Mouse (Mus musculus) myocyte (in vitro differentiated cells): ENCODE data around the gene Aaed1.

Experiments
- CEBPB ChIP-seq: IDR thresholded peaks from 2 replicates; pipeline ENCODE4 v1.6.1; 2011; ENCODE audit warnings: mild to moderate bottlenecking, moderate library complexity; ENCODE audit not compliant: poor library complexity, insufficient read depth, severe bottlenecking
- E2F4 ChIP-seq: IDR thresholded peaks from one replicate; pipeline ENCODE4 v1.6.1; 2011; ENCODE audit warnings: mild to moderate bottlenecking, control low read depth, moderate library complexity; ENCODE audit not compliant: insufficient read depth
- MAX ChIP-seq: IDR thresholded peaks from one replicate; pipeline ENCODE4 v1.6.1; 2011; ENCODE audit warnings: low read depth, mild to moderate bottlenecking, control low read depth
- MYOD1 ChIP-seq, 3 experiments: IDR thresholded peaks; one replicate each; pipeline ENCODE4 v1.6.1; 2011; ENCODE audit warnings: control low read depth in 2 of 3, low read depth in 2 of 3, mild to moderate bottlenecking in 2 of 3, moderate library complexity in 1 of 3; ENCODE audit not compliant: insufficient read length in 2 of 3, control insufficient read depth in 1 of 3
- MYOG ChIP-seq, 3 experiments: IDR thresholded peaks; one replicate each; pipeline ENCODE4 v1.6.1; 2011; ENCODE audit warnings: control low read depth in 2 of 3, low read depth in 2 of 3, mild to moderate bottlenecking in 2 of 3; ENCODE audit not compliant: insufficient read length in 2 of 3, control insufficient read depth in 1 of 3, insufficient read depth in 1 of 3
- POLR2A ChIP-seq: IDR thresholded peaks from one replicate; pipeline ENCODE4 v1.6.1; 2011; ENCODE audit warnings: low read depth, mild to moderate bottlenecking, control low read depth, moderate library complexity; ENCODE audit not compliant: insufficient read length
- POLR2AphosphoS2 ChIP-seq: IDR thresholded peaks from one replicate; pipeline ENCODE4 v1.6.1; 2011; ENCODE audit warnings: low read depth, control low read depth; ENCODE audit not compliant: insufficient read length
- REST ChIP-seq: IDR thresholded peaks from one replicate; pipeline ENCODE4 v1.6.1; 2011; ENCODE audit warnings: mild to moderate bottlenecking, control low read depth, moderate library complexity; ENCODE audit not compliant: insufficient read depth, insufficient read length
- SRF ChIP-seq: IDR thresholded peaks from one replicate; pipeline ENCODE4 v1.6.1; 2011; ENCODE audit warnings: low read depth; ENCODE audit not compliant: control insufficient read depth, insufficient read length
- TCF12 ChIP-seq: IDR thresholded peaks from one replicate; pipeline ENCODE4 v1.6.1; 2011; ENCODE audit warnings: mild to moderate bottlenecking, control low read depth; ENCODE audit not compliant: poor library complexity, insufficient read depth, severe bottlenecking
- TCF3 ChIP-seq: IDR thresholded peaks from one replicate; pipeline ENCODE4 v1.6.1; 2011; ENCODE audit warnings: low read depth, control low read depth; ENCODE audit not compliant: insufficient read length
- USF1 ChIP-seq: IDR thresholded peaks from one replicate; pipeline ENCODE4 v1.6.1; 2011; ENCODE audit warnings: low read depth, mild to moderate bottlenecking, control low read depth, moderate library complexity

- TF ChIP-seq CEBPB (no peak), TCF12 (no peak), SRF (no peak), POLR2A (no peak), USF1 (no peak), E2F4 (no peak), MYOG (IDR thresholded peaks at IDR 0.05; ENCODE audit: control insufficient read depth in 1 of 3, insufficient read depth in 1 of 3, insufficient read length in 2 of 3, low read depth in 2 of 3) (no peak), REST (no peak), MYOD1 (IDR thresholded peaks at IDR 0.05; ENCODE audit: control insufficient read depth in 1 of 3, insufficient read length in 2 of 3, low read depth in 2 of 3) (no peak), MAX (no peak), TCF3 (no peak), POLR2AphosphoS2 (no peak)
These were observed 79.4 kb downstream of the Aaed1 start for GRCm38 (mm10) chr13:64233139-64233538.
